ENCODE assay signal across 20 mouse cellular contexts in genomic region chr10:94915746-94916145, GRCm38 (mm10). TPM values are rescaled to one million over a fixed set of nuclear protein-coding genes. Genes with fewer than 3 reads are reported as not detected.
"Had no signal": no experiment of that assay in that cellular context is flagged by ENCODE, and none has a peak within 500 bp of the region (broad histone marks: within the 10 kb centered on the region; RNA-seq: fewer than 3 reads in every experiment).

No protein-coding gene starts in this region.

- H3K36me3 ChIP-seq: intestine, embryonic 15.5 days; kidney, embryonic 15.5 days; midbrain, embryonic 12.5 days; midbrain, embryonic 15.5 days; neural tube, embryonic 13.5 days; stomach, embryonic 15.5 days had no signal

- DNase-seq: kidney, adult 11 months; kidney, adult 8-10 months; kidney, postnatal 10 days; kidney, postnatal 36 days; layer of hippocampus, postnatal 36 days; lung, embryonic 14.5 days; right cerebral cortex, postnatal 14 days; spleen, adult 18-20 months; thymus, adult 18-20 months; thymus, postnatal 36 days had no signal

- H3K4me1 ChIP-seq: intestine, embryonic 15.5 days had no signal

- H3K27me3 ChIP-seq: intestine, embryonic 15.5 days; kidney, embryonic 15.5 days; midbrain, embryonic 12.5 days; midbrain, embryonic 15.5 days; neural tube, embryonic 13.5 days; stomach, embryonic 15.5 days had no signal

- ATAC-seq: intestine, embryonic 15.5 days; lung, postnatal 0 days; midbrain, embryonic 15.5 days had no signal

- H3K4me2 ChIP-seq: intestine, embryonic 15.5 days; kidney, embryonic 15.5 days; lung, embryonic 14.5 days; midbrain, embryonic 12.5 days; midbrain, embryonic 15.5 days; neural tube, embryonic 13.5 days; stomach, embryonic 15.5 days had no signal

- H3K27ac ChIP-seq: intestine, embryonic 15.5 days; kidney, embryonic 15.5 days; midbrain, embryonic 12.5 days; midbrain, embryonic 15.5 days; neural tube, embryonic 13.5 days; stomach, embryonic 15.5 days had no signal

- H3K9me3 ChIP-seq: intestine, embryonic 15.5 days; kidney, embryonic 15.5 days; midbrain, embryonic 12.5 days; midbrain, embryonic 15.5 days; neural tube, embryonic 13.5 days; stomach, embryonic 15.5 days had no signal

- H3K9ac ChIP-seq: intestine, embryonic 15.5 days; kidney, embryonic 15.5 days; liver, embryonic 14.5 days; lung, embryonic 14.5 days; midbrain, embryonic 12.5 days; midbrain, embryonic 15.5 days; neural tube, embryonic 13.5 days; stomach, embryonic 15.5 days had no signal

- H3K4me3 ChIP-seq: intestine, embryonic 15.5 days; kidney, embryonic 15.5 days; left cerebral cortex, adult 2 months; midbrain, embryonic 12.5 days; midbrain, embryonic 15.5 days; myocyte; neural tube, embryonic 13.5 days; stomach, embryonic 15.5 days had no signal

RNA-seq across cellular contexts. Expression of gene Plxnc1, which starts 28.9 kb away (rescaled TPM):
- polyA plus RNA-seq: myocyte had no signal
